Mouse (Mus musculus) midbrain, embryonic 12.5 days (tissue): ENCODE results near the gene Rnf150. TPM values are rescaled to one million over a fixed set of nuclear protein-coding genes. Genes with fewer than 3 reads are reported as not detected.

Experiments
- ATAC-seq: fragments of 200-750 bp; cut with Nextera tagmentation; 2 replicates; pipeline ENCODE4 v1.8.0; 2017; ENCODE audit warnings: low read depth, moderate TSS enrichment, moderate library complexity; ENCODE audit not compliant: low FRiP score
- H3K27ac ChIP-seq: fragments of 300-500 bp; sonication (generic); replicated peaks from 2 replicates; pipeline ENCODE4 v1.5.1; 2016; ENCODE audit warnings: mild to moderate bottlenecking
- H3K27me3 ChIP-seq: fragments of 300-500 bp; sonication (generic); 2 replicates; pipeline ENCODE4 v1.6.1; 2016; ENCODE audit warnings: mild to moderate bottlenecking
- H3K36me3 ChIP-seq: fragments of 300-500 bp; sonication (generic); 2 replicates; pipeline ENCODE4 v1.6.1; 2016
- H3K4me1 ChIP-seq: fragments of 300-500 bp; sonication (generic); 2 replicates; pipeline ENCODE4 v1.6.1; 2016
- H3K4me2 ChIP-seq: fragments of 300-500 bp; sonication (generic); replicated peaks from 2 replicates; pipeline ENCODE4 v1.6.1; 2016; ENCODE audit warnings: mild to moderate bottlenecking, moderate library complexity
- H3K4me3 ChIP-seq: fragments of 300-500 bp; sonication (generic); 2 replicates; pipeline ENCODE4 v1.5.1; 2016; ENCODE audit warnings: mild to moderate bottlenecking
- H3K9ac ChIP-seq: fragments of 300-500 bp; sonication (generic); replicated peaks from 2 replicates; pipeline ENCODE4 v1.6.1; 2016; ENCODE audit warnings: mild to moderate bottlenecking, moderate library complexity
- H3K9me3 ChIP-seq: fragments of 300-500 bp; sonication (generic); 2 replicates; pipeline ENCODE4 v1.6.1; 2016; ENCODE audit warnings: mild to moderate bottlenecking
- WGBS: fragments of 180-500 bp; shearing (Covaris S2); methylation state at CpG from one replicate; pipeline ENCODE4 v1.1.7; 2016; 5-methylcytosine and 5-hydroxymethylcytosine counted together
- polyA plus RNA-seq: library from polyadenylated mRNA; unstranded; fragments of >200 nt; fragmentation: Nextera tagmentation; extraction: Ambion mirVana; gene quantifications from 2 replicates; pipeline ENCODE4 v1.2.1, GENCODE M21; 2016

Gene Rnf150
- 2.0 and 2.1 TPM in 2 replicates for polyA plus RNA-seq

DNA sequence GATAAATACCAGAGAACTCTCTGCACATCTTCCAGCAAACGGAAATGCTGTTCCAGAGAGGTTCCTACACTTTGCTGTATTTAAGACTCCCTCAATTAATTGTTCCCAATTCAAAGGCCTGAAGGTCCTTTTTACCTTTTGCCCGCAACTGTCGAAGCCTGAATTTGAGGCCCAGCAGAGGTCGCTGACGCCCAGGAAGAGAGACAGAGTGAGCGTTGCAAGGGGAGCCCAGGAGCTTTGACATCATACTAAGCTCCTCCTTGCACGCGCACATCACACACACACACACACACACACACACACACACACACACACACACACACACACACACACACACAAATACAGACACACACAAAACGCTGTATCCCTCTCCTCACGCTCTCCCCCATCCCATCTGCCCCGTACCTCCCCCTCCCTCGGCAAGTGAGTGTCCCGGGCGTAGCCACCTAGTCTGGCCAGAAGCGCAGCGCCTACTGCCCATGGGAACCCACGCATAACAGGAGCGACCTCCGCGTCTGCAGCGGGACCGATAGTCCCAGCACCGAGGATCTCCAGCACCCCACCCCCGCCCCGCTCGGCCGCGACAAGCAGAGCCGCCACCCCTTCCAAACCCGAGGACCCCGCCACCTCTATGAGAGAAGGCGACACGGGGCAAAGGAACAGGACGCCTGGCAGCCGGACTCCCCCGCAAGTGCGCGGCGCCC lies at the start of gene Rnf150:
Gene Rnf150 (plus strand): TSS at position 316 of the 704 bp plus-strand sequence.
- H3K4me2 ChIP-seq = peak within 1 kb of the TSS; percentile 82
- H3K27me3 ChIP-seq = no peaks in the 10 kb centered on the region
- H3K9ac ChIP-seq = peak within 1 kb of the TSS; percentile 84
- H3K4me1 ChIP-seq = peaks cover 17% of the 10 kb centered on the region
- no peaks in the 10 kb centered on the region for H3K9me3 ChIP-seq
- under 1% methylated on average over 32 of the region's 39 CpGs for WGBS
- peak within 1 kb of the TSS; percentile 85 for H3K27ac ChIP-seq
- H3K36me3 ChIP-seq = no peaks in the 10 kb centered on the region
- H3K4me3 ChIP-seq = peak within 1 kb of the TSS; percentile 78
- peak; percentile 84 for ATAC-seq

- Histone ChIP-seq H3K9ac (no peak overlapping the region), H3K36me3 (no peaks in the 10 kb centered on the region), H3K27me3 (no peaks in the 10 kb centered on the region), H3K9me3 (no peaks in the 10 kb centered on the region), H3K4me2 (no peak overlapping the region), H3K27ac (0 out of 2 replicates have a peak overlapping the region, but pooled peaks have one; percentile 25), H3K4me3 (no peak overlapping the region), H3K4me1 (no peaks in the 10 kb centered on the region)
- ATAC-seq = peak; percentile 49; the same call in 1 of the 2 replicates
- 70% methylated on average over 11 of the region's 11 CpGs for WGBS
Observed at GRCm38 (mm10) chr8:82826135-82827046, 36.8 kb upstream of the Rnf150 start.

- no peak for ATAC-seq
- H3K4me2 ChIP-seq = no peak overlapping the region
- 84% methylated on average over 3 of the region's 3 CpGs for WGBS
Observed at GRCm38 (mm10) chr8:82840415-82840814, 22.7 kb upstream of the Rnf150 start.

DNA sequence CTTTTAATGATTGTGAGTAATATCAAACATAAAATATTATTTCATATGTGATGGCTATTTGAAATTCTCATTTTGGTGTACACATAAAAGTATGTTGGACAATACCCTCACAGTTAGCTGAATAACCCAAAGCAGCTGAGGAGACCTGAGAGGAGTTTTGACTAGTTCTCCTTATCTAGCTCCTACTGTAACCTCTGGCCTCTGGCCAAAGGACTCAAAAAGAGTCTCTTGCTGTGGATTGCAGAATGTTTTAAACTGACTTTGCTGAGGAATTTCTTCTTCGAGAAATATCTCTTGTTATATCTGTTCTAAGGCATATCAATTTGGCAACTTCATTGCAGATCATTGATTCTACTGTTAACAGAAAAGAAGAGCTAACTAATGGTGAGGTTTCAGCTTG lies 22.2 kb upstream of the Rnf150 start:
- H3K4me1 ChIP-seq = no peaks in the 10 kb centered on the region
- 54% methylated on average over 1 of the region's 1 CpGs for WGBS
- no peak overlapping the region for H3K27ac ChIP-seq
- no peak overlapping the region for H3K4me2 ChIP-seq
- ATAC-seq = no peak
- H3K4me3 ChIP-seq = no peak overlapping the region
- H3K9ac ChIP-seq = no peak overlapping the region
- no peaks in the 10 kb centered on the region for H3K36me3 ChIP-seq
- no peaks in the 10 kb centered on the region for H3K27me3 ChIP-seq
- H3K9me3 ChIP-seq = no peaks in the 10 kb centered on the region

More at GRCm38 (mm10) chr8:82840415-82840814, 22.7 kb upstream of the Rnf150 start:
- Histone ChIP-seq H3K4me3 (no peak overlapping the region), H3K27me3 (no peaks in the 10 kb centered on the region), H3K27ac (no peak overlapping the region), H3K36me3 (no peaks in the 10 kb centered on the region), H3K9me3 (no peaks in the 10 kb centered on the region), H3K4me1 (no peaks in the 10 kb centered on the region), H3K9ac (no peak overlapping the region)

- H3K9me3 ChIP-seq = no peaks in the 10 kb centered on the region
Observed at GRCm38 (mm10) chr8:82841520-82842142, 21.5 kb upstream of the Rnf150 start.

DNA sequence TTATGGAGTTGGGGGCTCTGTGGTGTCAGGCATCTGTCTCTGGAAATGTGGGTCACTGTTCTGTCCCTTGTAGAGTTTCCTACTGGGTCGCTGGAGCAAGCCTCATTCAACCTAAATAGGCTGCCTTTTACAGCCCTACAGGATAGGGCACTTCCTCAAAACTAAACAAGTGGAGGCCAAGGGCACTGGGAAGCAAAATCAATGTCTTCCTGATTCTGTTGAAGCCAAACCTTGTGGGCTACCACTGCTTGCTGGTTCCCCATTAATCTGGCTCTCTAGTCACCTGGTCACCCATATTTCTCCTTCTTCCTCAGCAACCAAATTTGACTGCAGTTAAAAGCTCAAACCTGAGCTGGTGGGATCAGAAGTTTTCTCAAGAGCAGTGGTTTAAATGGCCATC lies 19.5 kb upstream of the Rnf150 start:
- ATAC-seq = no peak
- H3K4me3 ChIP-seq = no peak overlapping the region
- H3K4me1 ChIP-seq = no peaks in the 10 kb centered on the region
- H3K36me3 ChIP-seq = no peaks in the 10 kb centered on the region
- no peak overlapping the region for H3K27ac ChIP-seq
- no peaks in the 10 kb centered on the region for H3K27me3 ChIP-seq
- no peak overlapping the region for H3K4me2 ChIP-seq
- no peaks in the 10 kb centered on the region for H3K9me3 ChIP-seq
- no peak overlapping the region for H3K9ac ChIP-seq
- 39% methylated on average over 1 of the region's 1 CpGs for WGBS

More at GRCm38 (mm10) chr8:82841520-82842142, 21.5 kb upstream of the Rnf150 start:
- Histone ChIP-seq H3K4me3 (no peak overlapping the region), H3K9ac (no peak overlapping the region), H3K36me3 (no peaks in the 10 kb centered on the region), H3K4me1 (no peaks in the 10 kb centered on the region), H3K27me3 (no peaks in the 10 kb centered on the region), H3K27ac (no peak overlapping the region), H3K4me2 (no peak overlapping the region)
- 66% methylated on average over 6 of the region's 6 CpGs for WGBS
- ATAC-seq = peak; percentile 68; the same call in 1 of the 2 replicates

DNA sequence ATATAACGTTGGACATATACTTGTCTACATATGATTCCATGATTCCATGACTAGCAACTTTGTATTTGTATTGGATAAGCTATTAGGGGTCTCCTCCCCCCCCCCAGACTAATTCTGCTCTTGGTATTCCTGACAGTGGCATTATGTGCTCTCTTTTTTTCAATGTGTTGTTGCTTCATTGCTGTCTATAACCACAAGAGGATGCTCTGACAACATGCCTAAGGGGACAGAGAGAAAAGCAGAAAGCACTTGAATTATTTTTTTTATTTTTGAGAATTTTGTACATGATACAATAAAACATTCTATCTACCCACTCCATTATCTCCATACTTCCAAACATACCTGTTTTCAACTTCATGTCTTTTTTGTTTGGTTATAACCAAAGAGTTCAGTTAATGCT lies 18.7 kb upstream of the Rnf150 start:
- Histone ChIP-seq H3K27me3 (no peaks in the 10 kb centered on the region), H3K4me2 (no peak overlapping the region), H3K36me3 (no peaks in the 10 kb centered on the region), H3K9me3 (no peaks in the 10 kb centered on the region), H3K4me1 (no peaks in the 10 kb centered on the region), H3K9ac (no peak overlapping the region), H3K4me3 (no peak overlapping the region), H3K27ac (no peak overlapping the region)
- 24% methylated on average over 1 of the region's 1 CpGs for WGBS
- no peak for ATAC-seq

DNA sequence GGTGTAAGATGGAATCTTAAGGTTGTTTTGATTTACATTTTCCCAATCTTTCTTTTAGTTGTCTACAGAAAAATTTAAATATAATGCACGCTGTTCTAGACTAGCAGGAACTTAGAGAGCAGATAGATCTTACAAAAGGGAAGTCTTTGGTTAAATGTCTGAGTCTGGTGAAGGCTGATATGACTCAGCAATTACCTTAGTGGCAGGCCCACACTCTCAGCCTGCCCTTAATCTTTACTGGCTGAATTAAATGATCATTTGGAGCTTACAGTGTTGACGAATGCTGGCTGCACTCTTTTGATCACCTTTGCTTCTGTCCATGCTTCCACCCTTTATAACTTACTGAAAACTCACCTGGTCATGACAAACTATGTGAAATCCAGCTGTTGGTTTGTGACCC lies 17.1 kb upstream of the Rnf150 start:
- 80% methylated on average over 2 of the region's 2 CpGs for WGBS
- no peaks in the 10 kb centered on the region for H3K36me3 ChIP-seq
- no peaks in the 10 kb centered on the region for H3K27me3 ChIP-seq

GRCm38 (mm10) chr8:82846730-82847129 lies 16.4 kb upstream of the Rnf150 start:
- ATAC-seq = no peak
- no peaks in the 10 kb centered on the region for H3K36me3 ChIP-seq
- no peak overlapping the region for H3K27ac ChIP-seq
- no peaks in the 10 kb centered on the region for H3K9me3 ChIP-seq
- H3K4me1 ChIP-seq = no peaks in the 10 kb centered on the region
- H3K27me3 ChIP-seq = no peaks in the 10 kb centered on the region
- H3K9ac ChIP-seq = no peak overlapping the region
- H3K4me3 ChIP-seq = no peak overlapping the region
- WGBS = 83% methylated on average over 4 of the region's 4 CpGs
- no peak overlapping the region for H3K4me2 ChIP-seq

More for the DNA sequence above, 17.1 kb upstream of the Rnf150 start:
- Histone ChIP-seq H3K4me1 (no peaks in the 10 kb centered on the region), H3K4me3 (no peak overlapping the region), H3K9me3 (no peaks in the 10 kb centered on the region), H3K27ac (no peak overlapping the region), H3K9ac (no peak overlapping the region), H3K4me2 (no peak overlapping the region)
- ATAC-seq = no peak

- Histone ChIP-seq H3K9ac (no peak overlapping the region), H3K4me1 (no peaks in the 10 kb centered on the region), H3K27ac (no peak overlapping the region), H3K36me3 (no peaks in the 10 kb centered on the region), H3K9me3 (no peaks in the 10 kb centered on the region), H3K4me3 (no peak overlapping the region), H3K27me3 (no peaks in the 10 kb centered on the region), H3K4me2 (no peak overlapping the region)
- no peak for ATAC-seq
- WGBS = 69% methylated on average over 9 of the region's 9 CpGs
Observed at GRCm38 (mm10) chr8:82858541-82859342, 4.4 kb upstream of the Rnf150 start.

GRCm38 (mm10) chr8:82859343-82859620 lies 3.9 kb upstream of the Rnf150 start:
- H3K27ac ChIP-seq = no peak overlapping the region
- no peak overlapping the region for H3K4me2 ChIP-seq
- H3K4me1 ChIP-seq = no peaks in the 10 kb centered on the region
- no peaks in the 10 kb centered on the region for H3K27me3 ChIP-seq
- no peak overlapping the region for H3K4me3 ChIP-seq
- no peak overlapping the region for H3K9ac ChIP-seq
- WGBS = 68% methylated on average over 2 of the region's 2 CpGs
- H3K9me3 ChIP-seq = no peaks in the 10 kb centered on the region
- H3K36me3 ChIP-seq = no peaks in the 10 kb centered on the region
- no peak for ATAC-seq
